Mouse (Mus musculus) embryonic fibroblast, embryonic 13.5 days (primary cell): ENCODE measurements around the gene Dao. TPM values are rescaled to one million over a fixed set of nuclear protein-coding genes. Genes with fewer than 3 reads are reported as not detected.
A peak's percentile ranks its signal among the peaks of the same experiment; 100 is the strongest.

ENCODE experiments used
- H3K27ac ChIP-seq: 2 replicates; pipeline ENCODE4 v1.5.1; 2012; ENCODE audit warnings: low read length, control low read depth, inconsistent platforms; ENCODE audit not compliant: insufficient read depth
- H3K4me1 ChIP-seq: 2 replicates; pipeline ENCODE4 v1.6.1; 2011; ENCODE audit warnings: low read length; ENCODE audit not compliant: control insufficient read depth, insufficient read depth
- H3K4me3 ChIP-seq: 2 replicates; pipeline ENCODE4 v1.5.1; 2011; ENCODE audit warnings: mild to moderate bottlenecking, control low read depth, low read length; ENCODE audit not compliant: insufficient read depth
- CTCF ChIP-seq: IDR thresholded peaks from 2 replicates; pipeline ENCODE4 v1.5.1; 2011; ENCODE audit warnings: mild to moderate bottlenecking, control low read depth, low read length, moderate library complexity, borderline replicate concordance; ENCODE audit not compliant: insufficient read depth
- POLR2A ChIP-seq: IDR thresholded peaks from 2 replicates; pipeline ENCODE4 v1.6.1; 2011; ENCODE audit warnings: low read depth, mild to moderate bottlenecking, control low read depth, low read length, moderate library complexity
- polyA plus RNA-seq: library from polyadenylated mRNA; stranded (reverse); fragments of >200 nt; gene quantifications from 2 replicates; pipeline ENCODE4 v1.2.4, GENCODE M21; 2011; ENCODE audit warnings: low read depth; ENCODE audit not compliant: missing spikeins, insufficient read length

Gene Dao
- polyA plus RNA-seq, 1 experiment: not detected

DNA sequence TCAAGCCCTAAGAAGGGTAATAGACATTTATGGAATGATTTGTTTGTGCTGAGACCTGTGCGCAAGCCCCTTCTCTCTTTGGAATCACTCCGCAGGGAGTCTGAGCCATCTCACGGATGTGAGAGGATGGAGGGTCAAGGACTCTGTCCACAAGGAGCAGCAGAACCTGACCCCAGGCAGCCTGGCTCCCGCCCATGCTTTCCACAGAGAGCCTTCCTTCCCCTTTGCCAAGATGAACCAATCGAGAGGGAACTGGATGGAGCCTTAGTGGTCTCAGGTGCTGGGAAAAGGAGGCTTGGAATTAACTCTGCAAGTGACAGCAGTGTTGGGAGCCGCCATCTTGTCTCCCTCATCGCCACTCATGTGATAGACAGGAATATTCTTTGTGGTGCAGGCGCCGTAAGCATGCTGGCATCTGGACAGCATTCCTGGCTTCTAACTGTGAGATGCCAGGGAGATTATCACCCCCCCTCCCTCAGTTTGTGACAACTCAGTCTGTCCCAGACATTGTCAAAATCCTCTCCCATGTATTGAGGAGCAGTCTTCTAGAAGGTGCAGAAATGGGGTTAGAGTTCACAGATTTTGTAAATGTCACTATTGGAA is 53.7 kb downstream of the Dao start:
- TF ChIP-seq CTCF (no peak), POLR2A (no peak)
- H3K27ac ChIP-seq: no peak overlapping the region
- no peaks in the 10 kb centered on the region for H3K4me1 ChIP-seq
- H3K4me3 ChIP-seq: no peak overlapping the region

DNA sequence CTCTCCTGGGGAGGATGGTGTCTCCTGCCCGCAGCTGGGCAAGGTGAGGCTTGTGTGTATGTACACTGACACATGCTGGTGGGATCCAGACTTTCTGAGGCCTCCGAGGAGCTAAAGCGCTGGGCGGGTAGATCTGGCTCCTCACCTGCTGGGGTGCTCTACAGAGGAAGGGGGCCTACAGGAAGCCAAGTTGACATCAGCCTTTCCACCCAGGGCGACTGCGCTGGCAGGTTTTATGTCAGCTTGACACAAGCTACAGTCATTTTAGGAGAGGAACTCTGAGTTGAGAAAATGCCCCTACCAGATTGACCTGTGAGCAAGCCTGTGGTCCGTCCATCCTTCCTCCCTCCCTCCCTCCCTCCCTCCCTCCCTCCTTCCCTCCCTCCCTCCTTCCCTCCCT is 58.2 kb downstream of the Dao start:
- H3K4me1 ChIP-seq: no peaks in the 10 kb centered on the region
- TF ChIP-seq POLR2A (no peak), CTCF (no peak)
- no peak overlapping the region for H3K4me3 ChIP-seq
- no peak overlapping the region for H3K27ac ChIP-seq

DNA sequence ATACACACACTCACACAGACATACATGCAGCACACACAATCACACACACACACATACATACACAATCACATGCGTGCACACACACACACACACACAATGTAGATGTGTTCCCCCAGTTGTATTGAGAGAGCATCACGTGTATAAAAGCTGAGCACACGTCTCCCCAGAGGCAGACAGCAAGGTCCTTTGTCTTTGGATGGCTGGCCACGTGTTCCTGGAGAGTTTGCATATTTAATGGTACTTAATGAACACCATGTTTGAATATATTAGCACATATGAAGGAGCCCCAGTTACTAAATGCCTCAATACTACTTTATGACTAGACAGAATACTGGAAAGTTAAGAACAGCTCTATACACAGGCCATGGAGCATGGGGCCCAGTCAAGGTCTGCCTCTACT is 60.5 kb downstream of the Dao start:
- Histone ChIP-seq H3K4me3 (no peak overlapping the region), H3K4me1 (no peaks in the 10 kb centered on the region), H3K27ac (no peak overlapping the region)
- TF ChIP-seq CTCF (no peak), POLR2A (0 out of 2 replicates have a peak, but pooled peaks have one; percentile 17)

- no peak within 1 kb of the TSS for H3K4me3 ChIP-seq
- H3K27ac ChIP-seq: no peak within 1 kb of the TSS
- H3K4me1 ChIP-seq: no peaks in the 10 kb centered on the region
- TF ChIP-seq CTCF (no peak), POLR2A (no peak)
Observed at GRCm38 (mm10) chr5:114065161-114065560, 61.7 kb downstream of the Dao start, which contains the start of gene Usp30. Usp30 (plus strand) TSS chr5:114065461.

DNA sequence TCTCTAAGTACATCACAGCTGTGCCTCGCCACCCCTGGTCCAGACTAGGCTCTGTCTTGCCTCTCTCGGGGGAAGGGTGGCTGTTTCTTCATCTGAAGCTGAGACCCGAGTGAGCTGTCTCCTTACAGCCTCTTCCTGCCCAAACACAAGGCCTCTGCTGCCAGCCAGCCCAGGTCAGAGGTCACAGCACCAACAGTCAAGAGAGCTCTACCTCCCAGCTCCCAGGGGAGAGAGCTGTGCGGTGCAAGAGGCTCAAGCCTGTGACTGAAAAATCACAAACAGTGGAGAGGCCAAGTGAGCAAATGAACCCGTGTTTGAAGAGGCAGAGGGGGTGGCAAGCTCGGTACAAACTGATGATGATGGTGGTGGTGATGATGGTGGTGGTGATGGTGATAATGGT is 63.1 kb downstream of the Dao start:
- Histone ChIP-seq H3K4me1 (no peaks in the 10 kb centered on the region), H3K27ac (no peak overlapping the region), H3K4me3 (no peak overlapping the region)
- TF ChIP-seq POLR2A (no peak), CTCF (no peak)

- no peak overlapping the region for H3K27ac ChIP-seq
- no peak overlapping the region for H3K4me3 ChIP-seq
- TF ChIP-seq POLR2A (no peak), CTCF (no peak)
- H3K4me1 ChIP-seq: no peaks in the 10 kb centered on the region
Observed at GRCm38 (mm10) chr5:114067543-114067942, 64.0 kb downstream of the Dao start.

GRCm38 (mm10) chr5:114067982-114068381 is 64.5 kb downstream of the Dao start:
- no peak overlapping the region for H3K4me3 ChIP-seq
- H3K27ac ChIP-seq: no peak overlapping the region
- TF ChIP-seq POLR2A (no peak), CTCF (no peak)
- no peaks in the 10 kb centered on the region for H3K4me1 ChIP-seq

- no peak for TF ChIP-seq CTCF
- Histone ChIP-seq H3K4me3 (no peak overlapping the region), H3K4me1 (no peaks in the 10 kb centered on the region), H3K27ac (no peak overlapping the region)
Observed at GRCm38 (mm10) chr5:114070858-114071257, 67.4 kb downstream of the Dao start.

DNA sequence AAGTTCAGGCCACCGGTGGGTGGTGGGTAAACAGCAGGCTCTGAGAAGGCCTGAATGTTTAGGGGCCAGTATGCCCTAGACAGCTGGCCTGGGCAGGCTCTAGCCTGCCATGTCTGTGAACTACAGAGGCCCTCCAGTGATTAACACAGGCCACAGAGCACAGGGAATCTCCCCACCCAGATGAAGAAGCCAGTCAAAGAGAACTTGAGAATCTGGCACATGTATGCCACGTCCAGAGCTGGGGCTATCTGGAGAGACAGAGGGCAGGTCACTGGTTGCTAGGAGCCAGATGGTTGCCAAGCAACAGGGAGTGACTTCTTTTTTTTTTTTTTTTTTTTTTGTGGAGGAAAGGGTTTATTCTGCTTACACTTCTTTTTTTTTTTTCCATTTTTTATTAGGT is 68.8 kb downstream of the Dao start:
- Histone ChIP-seq H3K4me3 (no peak overlapping the region), H3K27ac (no peak overlapping the region), H3K4me1 (no peaks in the 10 kb centered on the region)
- TF ChIP-seq POLR2A: no peak

Other genes with a start within 250 kb of the Dao start
- 20.8 and 21.1 TPM in 2 replicates for gene Sart3, start 231.2 kb upstream of the Dao start, polyA plus RNA-seq
- 71.8 and 85.3 TPM in 2 replicates for gene Iscu, start 231.0 kb upstream of the Dao start, polyA plus RNA-seq
- 66.6 and 92.8 TPM in 2 replicates for gene Tmem119, start 203.2 kb upstream of the Dao start, polyA plus RNA-seq
- gene Selplg, start 171.1 kb upstream of the Dao start, polyA plus RNA-seq: 0.74 TPM in 1 of 2 replicates, not detected in the other
- gene Coro1c, start 94.9 kb upstream of the Dao start, polyA plus RNA-seq: 158 and 229 TPM in 2 replicates
- 21.0 and 22.9 TPM in 2 replicates for gene Ssh1, start 9.8 kb upstream of the Dao start, polyA plus RNA-seq
- 12.2 and 12.4 TPM in 2 replicates for gene Usp30, start 61.8 kb downstream of the Dao start, polyA plus RNA-seq
- 0.35 and 0.89 TPM in 2 replicates for gene Svop, start 87.9 kb downstream of the Dao start, polyA plus RNA-seq
- 4.4 and 5.6 TPM in 2 replicates for gene Alkbh2, start 124.5 kb downstream of the Dao start, polyA plus RNA-seq
- gene Ung, start 126.7 kb downstream of the Dao start, polyA plus RNA-seq: 5.9 and 8.9 TPM in 2 replicates
- gene Acacb, start 142.8 kb downstream of the Dao start, polyA plus RNA-seq: 1.4 and 1.6 TPM in 2 replicates